Mouse (Mus musculus): ENCODE data around the gene Agmo. TPM values are rescaled to one million over a fixed set of nuclear protein-coding genes. Genes with fewer than 3 reads are reported as not detected.

Agmo gene
- 1 to 10 TPM; 1.3 to 1.6 TPM for total RNA-seq (2021)
- long read RNA-seq, experiment 1, partial matches to known transcripts: 0 of 4 reads
- long read RNA-seq, experiment 1, other reads (novel, unspliced or antisense): 0 of 4 reads
- long read RNA-seq, experiment 2, partial matches to known transcripts: 1 of 4 reads
- long read RNA-seq, experiment 2, other reads (novel, unspliced or antisense): 0 of 4 reads

- DNase-seq (ENCODE audit: low spot score): peak; percentile 48
These were observed at the start of gene Agmo for GRCm38 (mm10) chr12:37241566-37242021. Gene Agmo, plus strand, starts transcription at chr12:37241641.

GRCm38 (mm10) chr12:37231119-37231518, 10.3 kb upstream of the Agmo start:
- no peak for DNase-seq (ENCODE audit: low spot score)

- no peak for DNase-seq (ENCODE audit: low spot score)
These were observed 371 bp upstream of the Agmo start for GRCm38 (mm10) chr12:37240975-37241565.

GRCm38 (mm10) chr12:37242484-37242883, 1.0 kb downstream of the Agmo start:
- no peak for DNase-seq (ENCODE audit: low spot score)

GRCm38 (mm10) chr12:37244876-37245275, 3.4 kb downstream of the Agmo start:
- peak; percentile 74 for DNase-seq (ENCODE audit: low spot score)

- no peak for DNase-seq (ENCODE audit: low spot score)
These were observed 10.2 kb downstream of the Agmo start for GRCm38 (mm10) chr12:37251688-37252087.

GRCm38 (mm10) chr12:37257099-37257498, 15.7 kb downstream of the Agmo start:
- DNase-seq (ENCODE audit: low spot score): no peak

GRCm38 (mm10) chr12:37259771-37260528, 18.5 kb downstream of the Agmo start:
- no peak for DNase-seq (ENCODE audit: low spot score)

- DNase-seq (ENCODE audit: low spot score): no peak
These were observed 22.2 kb downstream of the Agmo start for GRCm38 (mm10) chr12:37263685-37264084.

- DNase-seq (ENCODE audit: low spot score): no peak
These were observed 27.3 kb downstream of the Agmo start for GRCm38 (mm10) chr12:37268636-37269152.

- DNase-seq (ENCODE audit: low spot score): no peak
These were observed 31.2 kb downstream of the Agmo start for GRCm38 (mm10) chr12:37272660-37273059.

GRCm38 (mm10) chr12:37273964-37274657, 32.7 kb downstream of the Agmo start:
- no peak for DNase-seq (ENCODE audit: low spot score)

- no peak for DNase-seq (ENCODE audit: low spot score)
These were observed 33.2 kb downstream of the Agmo start for GRCm38 (mm10) chr12:37274658-37275019.

- no peak for DNase-seq (ENCODE audit: low spot score)
These were observed 65.6 kb downstream of the Agmo start for GRCm38 (mm10) chr12:37306956-37307466.

- no peak for DNase-seq (ENCODE audit: low spot score)
These were observed 69.3 kb downstream of the Agmo start for GRCm38 (mm10) chr12:37310786-37311185.

GRCm38 (mm10) chr12:37322860-37323259, 81.4 kb downstream of the Agmo start:
- peak; percentile 22 for DNase-seq (ENCODE audit: low spot score)

GRCm38 (mm10) chr12:37334987-37335386, 93.5 kb downstream of the Agmo start:
- no peak for DNase-seq (ENCODE audit: low spot score)

- DNase-seq (ENCODE audit: low spot score): no peak
These were observed 102.8 kb downstream of the Agmo start for GRCm38 (mm10) chr12:37344225-37344624.

- no peak for DNase-seq (ENCODE audit: low spot score)
These were observed 104.3 kb downstream of the Agmo start for GRCm38 (mm10) chr12:37345696-37346095.

GRCm38 (mm10) chr12:37392316-37392715, 150.9 kb downstream of the Agmo start:
- no peak for DNase-seq (ENCODE audit: low spot score)

- no peak for DNase-seq (ENCODE audit: low spot score)
These were observed 161.1 kb downstream of the Agmo start for GRCm38 (mm10) chr12:37402541-37402940.

GRCm38 (mm10) chr12:37426350-37426749, 184.9 kb downstream of the Agmo start:
- DNase-seq (ENCODE audit: low spot score): no peak
